Mouse (Mus musculus): ENCODE results near the gene Olfr811.

Gene Olfr811

DNA sequence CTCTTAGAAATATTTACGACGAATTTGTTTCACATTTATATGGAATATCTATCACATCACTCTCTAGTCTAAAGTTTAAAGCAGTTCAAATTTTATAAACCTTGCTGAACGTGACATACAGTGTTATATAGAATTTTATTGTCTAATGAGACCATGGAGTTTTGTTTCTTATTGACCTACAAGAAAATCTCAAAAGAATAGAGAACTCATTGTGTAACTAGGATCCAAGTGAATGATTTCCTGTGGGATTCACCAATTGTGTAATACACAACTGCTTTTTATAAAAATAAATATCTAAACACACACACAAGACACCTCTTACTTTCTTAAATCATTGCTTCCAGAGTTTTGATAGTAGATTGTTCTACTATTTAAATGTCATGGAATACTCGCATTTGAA, at the start of gene Olfr811:
Olfr811 (minus strand) TSS at position 101 of the 400 bp plus-strand sequence.
- no peak for DNase-seq (ENCODE audit: low read depth, low spot score)

DNA sequence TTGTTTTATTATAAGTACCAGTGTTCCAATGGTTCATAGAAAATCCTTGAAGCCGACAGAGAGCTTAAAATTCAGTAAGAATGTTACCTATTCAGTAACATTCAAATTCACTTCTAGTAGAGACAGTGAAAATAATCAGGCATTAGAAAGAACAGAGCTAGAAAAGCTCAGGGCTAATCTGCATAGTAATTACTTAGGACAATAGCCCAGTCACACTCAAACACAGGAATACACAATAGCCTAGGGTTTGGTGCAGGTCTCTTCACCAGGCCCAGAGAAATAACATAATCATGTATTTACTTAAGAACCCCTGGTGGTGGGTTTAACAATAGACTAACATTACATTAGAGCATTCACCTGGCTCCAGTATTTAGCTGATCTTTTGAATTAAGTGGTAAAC, 43.1 kb upstream of the Olfr811 start:
- DNase-seq (ENCODE audit: low read depth, low spot score), result no peak

- no peak for DNase-seq (ENCODE audit: low read depth, low spot score)
Observed at GRCm38 (mm10) chr10:129845994-129846393, 41.8 kb upstream of the Olfr811 start, which contains the start of gene Olfr812. TSS of gene Olfr812 (minus strand) at chr10:129846094.

DNA sequence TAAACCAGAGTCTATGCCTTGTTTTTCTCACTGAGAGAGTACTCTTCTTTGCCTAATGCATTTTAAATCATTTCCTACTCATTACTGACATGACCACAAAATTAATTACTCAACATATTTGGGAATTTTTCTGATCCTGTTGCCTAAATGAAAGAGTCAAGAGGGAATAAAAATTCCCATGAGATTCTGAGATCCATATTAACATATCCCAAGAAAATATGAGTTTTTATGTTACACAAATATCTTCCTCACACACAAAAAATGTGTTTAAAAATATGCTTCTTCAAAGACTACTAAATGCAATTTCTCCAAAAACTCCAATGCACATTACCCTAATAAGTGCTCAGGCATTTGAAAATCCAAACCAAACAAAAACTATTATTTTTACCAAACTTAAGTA, 9.4 kb downstream of the Olfr811 start, which contains the start of gene Olfr810:
Olfr810 (minus strand) TSS at position 101 of the 400 bp plus-strand sequence.
- no peak for DNase-seq (ENCODE audit: low read depth, low spot score)

DNA sequence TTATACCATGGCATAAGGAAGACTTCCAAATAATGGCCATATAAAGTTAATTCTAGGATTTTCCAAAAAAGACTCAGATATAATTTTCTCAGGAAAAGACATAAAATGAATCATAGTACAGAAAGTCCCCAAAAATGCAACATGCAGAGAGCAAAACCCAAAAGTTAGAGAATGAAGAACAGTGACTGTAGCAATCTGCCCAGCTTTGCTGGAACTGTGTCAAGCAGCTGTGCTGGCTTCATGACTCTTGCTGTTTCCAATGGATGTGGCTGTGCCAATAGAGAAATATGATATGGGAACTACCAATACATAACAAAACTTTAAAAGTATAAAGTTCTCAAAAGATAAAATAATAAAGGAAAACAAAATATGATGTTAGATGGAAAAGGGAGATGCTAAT, 26.1 kb downstream of the Olfr811 start:
- DNase-seq (ENCODE audit: low read depth, low spot score), result no peak

DNA sequence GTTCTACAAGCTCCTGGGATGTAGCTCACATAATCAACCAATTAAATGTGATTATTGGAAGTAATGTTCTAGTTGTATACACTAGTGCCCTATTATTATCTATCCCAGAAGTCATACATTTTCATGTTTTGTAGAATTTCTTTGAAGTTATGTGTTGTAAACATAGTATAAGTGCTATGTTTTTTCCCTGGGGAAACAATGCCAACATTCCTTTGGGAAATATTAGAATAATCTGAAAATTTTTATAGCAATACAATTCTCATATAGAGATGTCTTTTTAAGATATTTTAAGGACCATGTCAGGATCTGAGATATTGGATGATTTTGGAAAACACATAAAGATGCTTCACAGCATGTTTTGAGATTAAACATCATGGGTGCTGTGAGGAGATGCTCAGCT, 29.9 kb downstream of the Olfr811 start, which contains the start of gene Olfr809:
Olfr809 (plus strand) TSS at position 301 of the 400 bp plus-strand sequence.
- DNase-seq (ENCODE audit: low read depth, low spot score), result no peak

- no peak for DNase-seq (ENCODE audit: low read depth, low spot score)
Observed at GRCm38 (mm10) chr10:129765182-129765581, 39.0 kb downstream of the Olfr811 start, which contains the start of gene Olfr808. TSS of gene Olfr808 (plus strand) at chr10:129765482.

DNA sequence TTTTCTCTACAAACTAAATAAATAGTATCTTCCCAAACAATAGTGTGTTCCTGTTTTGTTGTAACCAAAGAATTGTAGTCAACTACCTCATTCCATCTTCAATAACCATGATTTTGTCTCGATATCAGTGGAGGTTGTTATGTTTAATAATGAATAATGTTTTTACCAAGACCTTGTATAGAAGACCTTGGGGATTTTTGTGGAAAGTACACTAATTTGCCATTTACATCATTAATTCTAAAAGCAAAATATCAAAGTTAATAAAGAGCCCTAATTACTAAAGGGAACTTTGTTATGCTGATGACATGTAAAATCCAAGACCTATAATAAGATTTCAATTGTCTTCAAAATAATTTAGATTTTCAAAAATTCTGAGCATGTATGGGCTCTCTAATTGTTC, 46.5 kb downstream of the Olfr811 start, which contains the start of gene Olfr807:
Olfr807 (minus strand) TSS at position 101 of the 400 bp plus-strand sequence.
- DNase-seq (ENCODE audit: low read depth, low spot score), result no peak

Measured in mesoderm, embryonic 11.5 days (tissue).